Mouse (Mus musculus) left cerebral cortex, postnatal 25 days (tissue): Measurements from ENCODE around the gene Cdc20. TPM values are rescaled to one million over a fixed set of nuclear protein-coding genes. Genes with fewer than 3 reads are reported as not detected.

ENCODE experiments used
- DNase-seq, 2 experiments: peaks; one replicate each; pipeline ENCODE4 v3.0.0; 2022; ENCODE audit warnings: low spot score in 2 of 2, mixed read lengths in 1 of 2
- intact Hi-C: fragments of 180-260 bp; cut with DNase I; formaldehyde crosslinking; loops from one replicate; pipeline ENCODE4 v1.15.1; 2025
- total RNA-seq, 2 experiments: library from RNA; stranded (reverse); gene quantifications; 2 replicates each; pipeline ENCODE4 v1.2.3; 2021

The Cdc20 gene
- total RNA-seq: 1 to 10 TPM; 1.5 to 1.6 TPM

DNA sequence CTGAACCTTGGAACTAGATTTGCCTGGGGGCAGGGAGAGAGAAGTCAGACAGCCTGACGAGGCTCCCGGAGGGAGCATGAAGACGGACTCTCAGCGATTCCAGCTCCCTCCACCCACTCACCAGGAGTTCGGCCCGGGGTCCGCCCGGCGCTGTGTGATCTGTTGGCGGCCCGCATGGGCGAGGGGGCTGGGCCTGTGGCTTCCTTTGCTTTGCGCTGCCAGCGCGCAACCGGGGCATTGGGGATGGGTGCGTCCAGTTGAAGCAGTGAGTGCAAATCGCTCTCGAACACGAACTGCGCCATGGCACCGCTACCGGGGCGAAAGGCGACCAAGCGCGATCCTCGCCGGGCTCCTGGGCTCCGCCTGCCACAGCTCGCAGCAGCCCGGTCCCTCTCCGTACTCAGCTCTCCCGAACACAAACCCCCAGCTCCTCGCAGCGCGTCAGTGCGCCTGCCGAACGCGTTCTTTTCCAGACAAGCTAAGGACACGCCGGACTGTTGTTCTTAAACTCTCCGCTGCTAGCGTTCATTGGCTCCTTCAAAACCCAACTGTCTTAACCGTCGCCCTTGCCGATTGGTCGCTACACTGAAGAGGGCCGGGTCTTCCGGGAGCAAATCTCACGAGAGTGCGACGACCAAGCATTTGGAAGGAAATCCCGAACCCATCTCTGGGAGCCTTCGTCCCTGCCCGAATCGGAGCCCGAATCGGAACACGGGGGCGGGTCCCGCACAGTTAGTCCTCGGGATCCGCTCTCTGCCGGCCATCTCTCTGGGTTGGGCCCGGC lies at the start of gene Cdc20:
Cdc20 (minus strand) TSS at position 533 of the 784 bp plus-strand sequence.
- DNase-seq: peak; percentile 88 to 95
- intact Hi-C loops: no loop called here

DNA sequence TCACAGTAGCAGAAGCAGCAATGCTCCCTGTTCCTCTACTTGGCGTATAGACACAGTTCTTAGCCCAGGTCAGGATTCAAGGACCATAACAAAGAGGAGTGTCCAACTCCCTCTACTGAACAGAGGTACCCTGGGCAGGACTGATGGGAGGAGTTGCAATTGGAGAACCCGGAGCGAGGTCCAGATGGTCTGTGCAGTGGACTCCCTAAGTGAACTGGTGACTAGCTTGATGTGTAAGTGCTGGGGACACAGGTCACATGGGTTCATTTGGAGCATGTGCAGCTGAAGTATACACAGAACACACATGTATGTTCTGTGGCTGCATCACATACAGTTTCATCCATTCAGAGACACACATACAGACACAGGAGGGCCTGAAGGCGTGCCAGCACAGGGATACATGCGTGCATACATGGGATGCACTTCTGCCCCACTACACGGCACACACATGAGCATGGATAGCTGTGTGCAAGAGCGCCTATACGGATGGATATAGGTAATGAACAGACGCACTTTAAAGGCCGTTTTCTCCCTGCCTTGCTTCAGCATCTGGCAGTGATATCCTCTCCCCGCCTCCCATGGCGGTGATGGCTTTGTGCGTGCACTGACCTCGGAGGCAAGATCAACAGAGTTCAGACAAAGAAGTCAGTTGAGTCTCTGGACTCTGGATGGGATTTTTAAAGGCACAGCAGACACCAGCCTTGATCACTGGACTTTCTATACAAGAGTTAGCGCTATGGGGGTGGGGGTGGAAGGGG lies 39.8 kb upstream of the Cdc20 start:
- no peak for DNase-seq
- intact Hi-C loops: no loop called here

DNA sequence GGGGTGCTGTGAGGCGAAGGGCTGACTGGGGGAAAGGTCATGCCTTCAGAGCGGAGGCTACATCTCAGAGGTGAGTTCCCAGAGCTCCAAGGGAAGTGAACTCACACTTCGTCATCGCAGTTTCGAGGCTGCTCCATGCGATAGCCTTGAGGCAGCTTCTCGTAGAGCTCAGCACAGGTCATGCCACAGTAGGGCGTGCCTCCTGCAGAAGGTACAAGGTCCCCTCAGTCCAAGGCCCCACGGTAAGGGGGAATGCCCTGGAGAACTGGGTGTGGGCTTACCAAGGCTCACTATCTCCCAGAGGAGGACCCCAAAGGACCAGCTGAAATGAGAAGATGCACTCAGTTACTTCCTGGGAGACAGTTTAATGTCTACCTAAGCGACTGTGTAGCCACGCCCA lies 35.5 kb upstream of the Cdc20 start:
- intact Hi-C loops: no loop called here
- no peak for DNase-seq

DNA sequence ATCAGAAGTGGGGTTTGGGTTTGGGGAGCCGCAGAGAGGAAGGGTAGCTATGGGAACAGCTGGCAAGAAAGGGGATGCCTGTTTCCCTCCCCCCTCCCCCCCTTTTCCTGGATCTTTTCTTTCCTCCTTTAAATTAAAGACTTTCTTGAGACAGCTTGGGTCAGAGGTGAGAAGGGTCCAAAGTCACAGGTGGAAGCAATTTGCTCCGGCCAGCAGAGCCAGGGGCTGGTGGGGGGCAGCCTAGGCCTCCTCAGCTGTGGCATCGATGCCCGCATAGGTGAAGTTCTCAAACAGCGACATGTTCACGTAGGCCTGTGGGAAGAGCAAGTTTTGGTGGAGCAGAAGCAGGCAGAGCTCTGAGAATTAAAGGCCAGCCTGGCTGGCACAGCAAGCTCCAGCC lies 34.1 kb upstream of the Cdc20 start:
- intact Hi-C loops: no loop called here
- no peak for DNase-seq

DNA sequence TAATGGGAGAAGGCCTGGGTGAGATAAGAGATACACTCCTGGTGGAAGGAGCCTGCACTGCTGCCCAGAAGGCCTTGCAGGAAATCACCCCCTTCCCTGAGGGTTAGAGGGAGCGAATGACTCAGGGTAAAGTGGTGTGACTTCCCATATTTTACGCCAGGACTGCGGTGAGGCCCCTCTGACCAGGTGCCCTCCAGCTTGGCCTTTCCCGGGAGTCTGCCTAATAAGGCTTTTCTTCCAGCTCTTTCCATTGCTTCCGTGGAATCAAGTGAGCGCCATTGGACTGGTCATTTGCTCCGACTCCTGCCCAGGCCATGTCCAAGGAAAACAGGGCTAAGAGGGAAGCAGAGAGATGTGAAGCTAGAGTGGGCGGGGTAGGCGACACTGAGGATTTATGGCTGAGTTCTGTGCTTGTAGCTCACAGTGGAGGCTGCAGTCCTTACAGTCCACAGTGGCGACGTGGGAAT lies 28.6 kb upstream of the Cdc20 start:
- DNase-seq: no peak
- intact Hi-C loops: no loop called here

DNA sequence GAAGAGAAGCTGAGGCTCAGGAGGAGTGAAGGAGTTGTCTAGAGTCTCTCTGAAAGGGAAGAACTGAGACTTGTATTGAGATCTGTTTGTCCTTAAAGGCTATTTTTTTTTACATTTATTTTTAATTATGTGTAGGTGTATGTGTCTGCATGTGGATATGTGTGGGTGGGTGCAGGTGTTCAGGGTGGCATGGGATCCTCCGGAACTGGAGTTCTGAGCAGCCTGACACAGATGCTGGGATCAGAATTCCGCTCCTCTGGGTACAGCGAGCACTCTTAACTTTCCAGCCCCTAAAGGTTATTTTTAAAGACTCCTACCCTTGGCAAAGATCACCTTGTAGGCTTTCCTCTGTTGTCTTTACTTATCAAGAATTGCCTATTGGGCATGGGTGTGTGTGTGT lies 27.8 kb upstream of the Cdc20 start:
- intact Hi-C loops: no loop called here
- DNase-seq: peak in 1 of 2 experiments; percentile 64

DNA sequence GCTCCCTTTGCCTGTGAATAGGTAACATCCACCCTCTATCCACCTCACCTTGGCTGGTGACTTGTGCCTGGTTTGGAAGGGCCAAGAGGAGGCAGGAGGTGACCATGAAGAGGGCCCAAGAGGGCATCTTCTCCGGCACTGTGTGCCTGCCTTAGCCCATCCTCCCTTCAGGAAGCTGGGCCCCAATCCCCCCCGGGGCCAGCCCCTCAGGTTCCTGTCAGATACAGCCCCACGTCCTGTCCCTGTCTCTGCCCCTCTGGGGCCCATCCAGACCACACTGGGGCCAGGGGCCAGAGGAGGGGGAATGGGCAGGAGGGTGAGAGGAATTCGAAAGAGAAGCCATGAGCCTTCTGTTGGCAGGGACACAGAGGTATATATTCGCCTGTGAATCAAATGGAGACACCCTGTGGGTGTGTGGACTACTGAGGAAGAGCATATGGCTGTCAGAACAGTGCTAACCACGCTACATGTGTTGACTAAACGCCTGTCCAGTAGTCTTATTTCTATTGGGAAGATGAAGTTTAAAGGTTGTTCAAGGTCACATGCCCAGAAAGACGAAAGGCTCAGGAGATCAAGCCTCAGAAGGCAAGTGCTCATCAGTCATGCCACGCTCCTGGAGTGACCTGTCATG lies 20.3 kb upstream of the Cdc20 start, which contains the start of gene Mpl:
Mpl (minus strand) TSS at position 169 of the 631 bp plus-strand sequence.
- intact Hi-C loops: loop anchor here (5.0 kb wide), 1 partner anchor 85 kb away; the partner anchor contains the start of gene Tmem125
- DNase-seq: peak in 1 of 2 experiments; percentile 74

DNA sequence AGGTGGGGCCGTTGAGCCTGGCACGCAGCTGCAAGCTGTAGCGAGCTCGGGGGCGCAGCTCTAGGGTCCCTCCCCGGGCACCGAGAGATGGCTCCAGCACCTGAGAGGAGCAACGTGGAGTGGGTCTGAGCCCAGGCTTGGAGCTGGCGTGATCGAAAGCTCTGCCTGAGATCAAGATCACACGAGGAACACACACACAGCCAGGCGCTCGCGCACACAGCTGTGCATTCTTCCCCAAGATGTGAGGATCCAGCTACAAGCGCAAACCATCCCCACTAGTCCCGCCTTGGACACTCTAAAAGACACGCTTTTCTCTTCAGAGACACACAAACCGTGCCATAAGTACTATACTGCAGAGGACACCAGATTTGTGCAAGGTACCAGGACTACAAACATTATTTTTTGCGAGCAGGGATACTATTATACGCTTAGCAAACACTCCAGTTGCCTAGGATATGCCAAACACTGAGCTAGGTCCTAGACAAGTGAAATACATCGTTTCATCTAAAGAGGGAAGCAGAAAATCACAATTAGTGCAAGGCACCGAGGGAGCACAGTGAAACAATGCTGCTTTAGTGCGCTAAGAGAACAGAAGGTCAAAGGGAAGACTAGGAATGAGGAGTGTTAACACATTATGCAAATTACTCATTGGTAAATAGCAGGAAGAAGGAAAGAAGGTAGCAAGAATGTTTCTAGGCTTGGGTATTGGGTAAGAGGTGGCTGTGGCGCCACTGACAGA lies 9.4 kb upstream of the Cdc20 start:
- DNase-seq: no peak
- intact Hi-C loops: no loop called here

DNA sequence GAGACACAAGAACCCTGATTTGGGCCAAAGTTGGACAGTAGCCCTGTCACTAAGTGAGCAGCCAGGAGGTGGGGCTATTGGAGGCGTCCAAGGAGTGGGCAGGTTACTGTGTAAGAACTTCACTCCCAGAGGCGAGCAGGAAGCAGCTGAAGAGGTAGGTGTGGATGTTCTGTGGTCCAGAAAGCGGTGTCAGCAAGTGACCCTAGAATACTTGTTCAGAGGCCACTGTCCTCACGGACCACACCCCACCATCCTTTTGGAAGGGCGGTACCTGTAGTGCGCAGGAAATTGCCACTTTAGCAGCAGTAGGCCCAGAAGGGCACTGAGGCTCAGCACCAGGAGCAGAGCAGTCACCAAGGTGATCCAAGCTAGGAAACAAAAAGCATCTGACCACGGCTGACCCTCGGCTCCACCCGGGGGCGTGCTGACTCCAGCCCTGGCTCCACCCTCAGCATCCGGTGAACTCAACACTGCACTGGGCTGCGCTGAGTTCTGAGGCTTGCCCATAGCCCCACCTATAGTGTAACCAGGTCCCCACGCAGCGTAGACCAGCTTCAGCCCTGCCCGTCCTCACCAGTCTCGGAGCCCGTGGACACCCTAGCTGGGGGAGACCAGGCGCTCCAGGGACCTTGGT lies 8.7 kb upstream of the Cdc20 start:
- DNase-seq: peak in 1 of 2 experiments; percentile 47

DNA sequence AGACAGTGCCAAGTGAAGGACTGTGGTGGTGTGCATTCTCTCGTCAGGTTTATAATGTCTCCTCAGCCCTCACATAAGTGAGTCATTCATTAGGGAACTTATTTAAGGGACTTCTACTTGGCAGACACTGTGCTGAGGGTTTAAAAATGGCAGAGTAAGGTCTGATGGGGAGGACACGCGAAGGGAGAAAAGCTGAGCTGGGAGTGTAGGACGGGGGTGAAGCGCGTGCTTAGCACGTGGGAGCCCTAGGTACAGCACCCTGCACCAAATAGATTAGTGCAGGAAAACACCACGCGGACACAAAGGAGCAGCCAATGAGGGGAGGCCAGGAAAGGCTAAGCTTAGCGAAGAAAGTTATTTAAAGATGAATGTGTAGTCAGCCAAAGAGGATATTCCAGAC lies 7.9 kb upstream of the Cdc20 start:
- intact Hi-C loops: no loop called here
- DNase-seq: peak in 1 of 2 experiments; percentile 69

More for the DNA sequence above, 8.7 kb upstream of the Cdc20 start:
- intact Hi-C loops: no loop called here

DNA sequence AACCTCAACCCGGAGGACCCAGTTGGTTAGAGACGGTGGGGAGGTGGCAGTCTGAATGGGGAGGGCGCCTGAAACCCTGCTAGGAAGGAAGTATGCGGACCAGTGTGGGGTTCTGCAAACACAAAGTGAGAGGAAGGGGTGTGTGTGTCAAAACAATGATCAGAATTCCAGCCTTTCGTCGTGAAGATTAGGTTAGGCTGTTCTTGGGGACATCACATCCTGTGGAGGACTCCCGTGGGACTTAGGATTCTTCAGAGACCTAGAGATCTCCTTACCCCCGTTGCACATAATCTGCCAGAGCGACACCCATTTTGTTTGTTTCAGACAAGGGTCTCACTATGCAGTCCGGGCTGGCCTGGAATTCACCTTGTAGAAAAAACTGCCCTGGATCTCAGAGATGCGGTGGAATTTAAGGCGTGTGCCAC lies 689 bp upstream of the Cdc20 start:
- intact Hi-C loops: no loop called here
- DNase-seq: no peak

DNA sequence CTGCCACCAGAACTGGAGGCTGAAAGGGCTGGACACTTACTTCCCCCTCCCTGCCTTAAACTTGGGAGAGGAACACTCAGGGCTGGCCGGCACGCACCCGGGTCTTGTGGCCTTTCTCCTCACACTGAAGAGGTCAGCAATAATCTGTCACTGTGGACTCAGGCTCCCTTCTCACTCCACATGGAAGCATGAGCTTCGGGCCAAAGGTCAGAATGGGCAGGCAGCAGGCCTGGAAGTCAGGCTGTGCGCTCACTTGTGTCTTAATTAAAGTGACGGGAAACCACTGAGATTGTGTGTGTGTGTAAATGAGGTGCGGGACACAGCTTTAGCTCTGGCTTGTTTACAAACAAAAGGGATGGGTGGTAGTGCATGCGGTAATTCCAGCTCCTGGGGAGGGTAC lies 4.8 kb downstream of the Cdc20 start:
- DNase-seq: no peak
- intact Hi-C loops: no loop called here

DNA sequence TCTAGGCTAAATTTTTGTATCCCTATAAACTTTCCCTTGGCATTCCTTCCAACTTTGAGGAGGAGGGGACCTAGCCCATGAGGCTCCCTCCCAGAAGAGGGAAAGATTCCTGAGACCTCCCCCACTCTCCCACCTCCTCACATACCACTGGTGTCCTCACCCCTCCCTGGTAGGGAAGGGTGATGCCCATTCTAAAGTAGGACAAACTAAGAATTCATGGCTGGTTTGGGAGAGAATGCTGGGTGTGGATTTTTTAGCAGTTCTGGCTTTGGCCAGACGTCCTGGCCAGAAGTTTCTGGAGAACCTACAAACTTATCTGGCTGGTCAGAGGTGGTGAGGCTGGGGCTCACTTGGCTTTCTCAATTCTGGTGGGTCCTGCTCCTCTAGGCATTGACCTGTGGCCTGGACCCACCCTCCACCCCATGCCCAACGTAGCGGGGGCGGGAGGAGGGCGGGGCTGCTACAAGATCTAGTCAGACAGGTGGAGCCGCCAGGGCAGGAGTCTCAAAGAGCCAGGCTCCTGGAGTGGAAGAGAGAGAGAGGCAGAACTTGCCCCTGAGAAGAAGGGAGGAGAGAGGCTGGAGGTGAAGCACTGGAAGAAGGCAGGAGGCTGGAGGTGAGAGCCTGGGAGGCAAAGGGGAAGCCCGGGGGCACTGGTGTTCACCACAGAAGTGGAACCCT lies 7.8 kb downstream of the Cdc20 start:
- no peak for DNase-seq
- intact Hi-C loops: no loop called here

DNA sequence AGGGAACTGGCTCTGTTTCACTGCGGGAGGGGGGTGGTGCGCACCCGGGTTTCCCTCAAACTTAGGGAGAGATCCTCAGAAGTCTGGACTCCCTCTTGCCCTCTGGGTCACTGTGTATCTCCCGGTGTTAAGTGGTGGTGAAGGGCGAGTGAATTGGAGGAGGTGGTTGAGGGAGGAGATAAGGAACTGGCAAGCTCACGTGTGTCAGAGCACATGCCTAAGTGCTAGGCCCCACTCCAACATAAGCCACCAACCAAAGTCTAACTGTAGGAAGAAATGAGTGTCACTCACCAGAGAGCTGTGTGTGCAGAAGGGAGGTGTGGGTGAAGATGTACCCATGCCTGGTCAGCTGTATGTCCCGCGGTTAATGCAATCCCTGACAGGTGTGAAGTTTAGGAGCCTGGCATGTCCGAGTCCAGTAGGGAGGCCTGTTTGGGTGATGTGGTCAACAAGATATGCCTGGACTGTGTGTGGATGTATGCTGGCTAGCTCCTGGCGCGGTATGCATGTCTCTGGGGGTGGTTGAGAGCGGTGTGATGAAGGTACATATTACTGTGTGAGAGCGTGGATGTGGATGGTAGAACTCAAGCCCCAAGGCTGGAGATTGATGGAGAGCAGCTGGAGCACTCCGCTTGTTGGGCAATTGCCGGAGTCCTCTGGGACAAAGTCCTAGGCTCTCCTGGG lies 8.5 kb downstream of the Cdc20 start:
- intact Hi-C loops: no loop called here

DNA sequence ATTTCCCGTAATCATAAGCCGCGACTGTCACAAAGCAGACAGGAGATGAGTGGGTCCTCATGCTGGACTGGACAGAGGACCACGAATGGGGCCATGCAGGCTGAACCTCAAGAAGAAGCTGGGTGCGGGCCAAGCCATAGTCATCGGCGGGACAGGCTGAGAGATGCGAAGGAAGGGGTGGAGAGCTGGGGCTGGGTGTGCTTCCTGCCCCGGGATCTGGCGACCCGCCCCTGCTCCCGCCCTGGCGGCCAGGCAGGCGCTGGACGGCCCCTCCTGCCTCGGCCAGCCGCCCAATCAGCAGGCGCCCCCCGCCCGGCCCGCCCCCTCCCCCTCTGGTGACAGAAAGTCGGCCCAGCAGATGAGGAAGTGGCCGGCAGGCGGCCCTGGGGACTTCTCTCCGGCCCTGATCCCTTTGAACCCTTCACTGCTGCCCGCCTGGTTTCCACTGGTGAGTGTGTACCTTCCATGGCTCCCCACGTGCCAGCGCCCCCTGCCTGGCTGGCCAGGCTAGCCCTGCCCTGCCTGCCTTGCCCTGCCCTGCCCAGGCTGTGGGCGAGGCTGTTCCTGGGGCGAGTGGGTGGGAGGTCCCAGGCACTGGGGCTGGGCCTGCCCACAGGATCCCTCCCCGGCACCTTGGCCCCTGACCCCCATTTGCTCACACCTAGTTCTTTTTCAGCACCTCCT lies 9.2 kb downstream of the Cdc20 start, which contains the start of gene Elovl1:
Elovl1 (plus strand) TSS at position 326 of the 684 bp plus-strand sequence.
- intact Hi-C loops: no loop called here
- DNase-seq: peak; percentile 67 to 69

More for the DNA sequence above, 8.5 kb downstream of the Cdc20 start:
- no peak for DNase-seq

DNA sequence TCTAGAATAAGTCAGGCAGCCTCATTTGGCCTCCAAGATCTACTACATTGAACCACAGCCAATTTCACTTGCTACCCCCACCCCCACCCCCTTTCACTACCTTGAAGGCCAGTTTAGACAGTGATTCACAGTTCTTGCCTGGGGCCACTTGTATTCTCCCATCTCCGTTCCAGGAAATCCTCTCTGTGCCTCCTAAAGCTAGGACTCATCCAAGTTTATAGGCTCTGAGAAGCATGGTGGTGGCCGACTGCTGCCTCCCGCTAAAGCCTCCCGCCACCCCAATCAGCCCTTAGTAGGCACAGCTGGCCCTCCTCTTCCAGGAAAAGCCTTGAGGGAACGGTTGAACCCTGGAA lies 9.8 kb downstream of the Cdc20 start:
- DNase-seq: no peak
- intact Hi-C loops: no loop called here

DNA sequence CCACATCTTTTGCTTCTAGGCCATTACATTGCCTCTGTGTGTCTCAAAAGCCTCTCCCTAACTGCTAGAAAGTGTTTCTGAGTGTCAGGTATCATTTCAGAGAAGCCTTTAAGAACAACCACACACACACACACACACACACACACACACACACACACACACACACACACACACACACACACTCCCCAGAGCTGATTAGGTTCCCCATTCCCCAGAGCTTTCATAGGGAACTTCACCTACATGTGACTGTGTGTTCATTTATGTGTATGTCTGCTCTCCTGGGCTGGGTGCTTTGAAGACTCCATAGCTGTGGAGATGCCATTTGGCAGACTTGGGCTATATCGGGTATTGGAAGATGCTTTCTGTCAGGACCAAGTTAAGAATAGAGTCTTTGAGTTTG lies 11.8 kb downstream of the Cdc20 start:
- intact Hi-C loops: no loop called here
- DNase-seq: no peak
